Mouse (Mus musculus) MEL (cell line): Measurements from ENCODE around the gene Grid1.

Source experiments
- CTCF ChIP-seq, 3 experiments: IDR thresholded peaks in 2 of 3; conservative IDR thresholded peaks in 1 of 3; 2 replicates each; pipeline ENCODE4 v1.5.1; 2011 to 2012; ENCODE audit warnings: low read length in 3 of 3, low read depth in 2 of 3, mild to moderate bottlenecking in 2 of 3, improper control_type of control experiment in 1 of 3, inconsistent platforms in 1 of 3, mixed read lengths in 1 of 3, moderate library complexity in 1 of 3; ENCODE audit not compliant: control insufficient read depth in 1 of 3, insufficient read depth in 1 of 3, poor library complexity in 1 of 3, severe bottlenecking in 1 of 3
- EP300 ChIP-seq, 2 experiments: IDR thresholded peaks; 2 replicates each; pipeline ENCODE4 v1.6.1; 2011; ENCODE audit warnings: improper control_type of control experiment in 2 of 2, low read length in 2 of 2, low read depth in 1 of 2, mild to moderate bottlenecking in 1 of 2
- MAFK ChIP-seq: IDR thresholded peaks from 2 replicates; pipeline ENCODE4 v1.6.1; 2011; ENCODE audit warnings: low read depth, mild to moderate bottlenecking, low read length, improper control_type of control experiment, borderline replicate concordance
- MAX ChIP-seq: IDR thresholded peaks from 2 replicates; pipeline ENCODE4 v1.6.1; 2011; ENCODE audit warnings: low read length, improper control_type of control experiment
- USF1 ChIP-seq: IDR thresholded peaks from 2 replicates; pipeline ENCODE4 v1.6.1; 2014; ENCODE audit warnings: low read depth, mild to moderate bottlenecking, inconsistent platforms, low read length, improper control_type of control experiment, moderate library complexity
- ZMIZ1 ChIP-seq: IDR thresholded peaks from 2 replicates; pipeline ENCODE4 v1.6.1; 2012; ENCODE audit warnings: low read depth, mild to moderate bottlenecking, inconsistent platforms, low read length, improper control_type of control experiment, moderate library complexity

GRCm38 (mm10) chr14:35054139-35054538 is 234.2 kb downstream of the Grid1 start:
- TF ChIP-seq CTCF (IDR thresholded peaks at IDR 0.05 in 2 of 3, conservative IDR thresholded peaks at IDR 0.05 in 1 of 3; ENCODE audit: control insufficient read depth in 1 of 3, insufficient read depth in 1 of 3, low read depth in 2 of 3, low read length in 3 of 3, poor library complexity in 1 of 3, severe bottlenecking in 1 of 3) (no peak), ZMIZ1 (no peak), USF1 (no peak), MAX (no peak), EP300 (IDR thresholded peaks at IDR 0.05; ENCODE audit: low read depth in 1 of 2, low read length in 2 of 2) (no peak), MAFK (no peak)
